Mouse (Mus musculus) MEL (cell line): ENCODE measurements at regions not wholly inside any gene's neighbourhood (a gene's known extent, or its start where the extent isn't known, plus 50 kb on each side); places are given as distances from the start of the nearest gene placed in this dataset.

Experiments used
- DNase-seq: peaks from one replicate; pipeline ENCODE4 v3.0.0; 2011; ENCODE audit warnings: low read depth, low spot score
- H3K27ac ChIP-seq: 2 replicates; pipeline ENCODE4 v1.5.1; 2012; ENCODE audit warnings: low read depth, mild to moderate bottlenecking, control low read depth, low read length, moderate library complexity; ENCODE audit not compliant: control insufficient read depth
- H3K27me3 ChIP-seq, 2 experiments: fragments of 150-350 bp in 1 of 2; sonication (generic) in 1 of 2; 2 replicates each; pipeline ENCODE4 v1.6.1; 2012; ENCODE audit warnings: low read length in 2 of 2, mild to moderate bottlenecking in 2 of 2, improper control_type of control experiment in 1 of 2, moderate library complexity in 1 of 2; ENCODE audit not compliant: insufficient read depth in 2 of 2, control insufficient read depth in 1 of 2
- H3K36me3 ChIP-seq, 2 experiments: 2 replicates each; pipeline ENCODE4 v1.6.1; 2012 to 2014; ENCODE audit warnings: low read length in 2 of 2, improper control_type of control experiment in 1 of 2, inconsistent platforms in 1 of 2, mild to moderate bottlenecking in 1 of 2; ENCODE audit not compliant: insufficient read depth in 2 of 2, control insufficient read depth in 1 of 2
- H3K4me1 ChIP-seq, 2 experiments: fragments of 150-350 bp in 1 of 2; sonication (generic) in 1 of 2; 2 replicates each; pipeline ENCODE4 v1.6.1; 2012; ENCODE audit warnings: low read length in 2 of 2, improper control_type of control experiment in 1 of 2, mild to moderate bottlenecking in 1 of 2; ENCODE audit not compliant: insufficient read depth in 2 of 2, control insufficient read depth in 1 of 2
- H3K4me3 ChIP-seq, 2 experiments: fragments of 150-350 bp in 1 of 2; sonication (generic) in 1 of 2; 2 replicates each; pipeline ENCODE4 v1.5.1; 2012; ENCODE audit warnings: low read depth in 2 of 2, low read length in 2 of 2, mild to moderate bottlenecking in 2 of 2, moderate library complexity in 2 of 2, control low read depth in 1 of 2, improper control_type of control experiment in 1 of 2; ENCODE audit not compliant: control insufficient read depth in 1 of 2, insufficient read depth in 1 of 2
- H3K79me2 ChIP-seq: 2 replicates; pipeline ENCODE4 v1.6.1; 2012; ENCODE audit warnings: mild to moderate bottlenecking, low read length, moderate library complexity; ENCODE audit not compliant: control insufficient read depth, poor library complexity, insufficient read depth
- H3K9ac ChIP-seq: 2 replicates; pipeline ENCODE4 v1.6.1; 2012; ENCODE audit warnings: low read depth, mild to moderate bottlenecking, control low read depth, low read length, moderate library complexity; ENCODE audit not compliant: control insufficient read depth, poor library complexity, severe bottlenecking
- H3K9me3 ChIP-seq: fragments of 150-350 bp; sonication (generic); replicated peaks from 2 replicates; pipeline ENCODE4 v1.6.1; 2012; ENCODE audit warnings: mild to moderate bottlenecking, low read length, improper control_type of control experiment, moderate library complexity; ENCODE audit not compliant: insufficient read depth
- ELF1 ChIP-seq: IDR thresholded peaks from 2 replicates; pipeline ENCODE4 v1.6.1; 2014; ENCODE audit warnings: low read depth, mild to moderate bottlenecking, inconsistent platforms, low read length, improper control_type of control experiment, moderate library complexity
- ETS1 ChIP-seq: IDR thresholded peaks from 2 replicates; pipeline ENCODE4 v1.6.1; 2012; ENCODE audit warnings: low read depth, mild to moderate bottlenecking, inconsistent platforms, low read length, improper control_type of control experiment, moderate library complexity
- HCFC1 ChIP-seq: IDR thresholded peaks from 2 replicates; pipeline ENCODE4 v1.6.1; 2012; ENCODE audit warnings: low read depth, mild to moderate bottlenecking, inconsistent platforms, low read length, improper control_type of control experiment, moderate library complexity
- JUND ChIP-seq: IDR thresholded peaks from 2 replicates; pipeline ENCODE4 v1.6.1; 2011; ENCODE audit warnings: low read depth, mild to moderate bottlenecking, improper control_type of control experiment, low read length
- KAT2A ChIP-seq: conservative IDR thresholded peaks from 2 replicates; pipeline ENCODE4 v1.6.1; 2012; ENCODE audit warnings: low read depth, low read length, improper control_type of control experiment, inconsistent platforms
- MAFK ChIP-seq: IDR thresholded peaks from 2 replicates; pipeline ENCODE4 v1.6.1; 2011; ENCODE audit warnings: low read depth, mild to moderate bottlenecking, low read length, improper control_type of control experiment, borderline replicate concordance
- MAX ChIP-seq: IDR thresholded peaks from 2 replicates; pipeline ENCODE4 v1.6.1; 2011; ENCODE audit warnings: low read length, improper control_type of control experiment
- MAZ ChIP-seq: IDR thresholded peaks from 2 replicates; pipeline ENCODE4 v1.6.1; 2012; ENCODE audit warnings: low read depth, mild to moderate bottlenecking, inconsistent platforms, low read length, improper control_type of control experiment
- MEF2A ChIP-seq: IDR thresholded peaks from 2 replicates; pipeline ENCODE4 v1.6.1; 2014; ENCODE audit warnings: low read depth, mild to moderate bottlenecking, inconsistent platforms, low read length, improper control_type of control experiment; ENCODE audit not compliant: poor library complexity, insufficient replicate concordance, severe bottlenecking; ENCODE audit errors: extremely low read depth
- NRF1 ChIP-seq: IDR thresholded peaks from 2 replicates; pipeline ENCODE4 v1.6.1; 2014; ENCODE audit warnings: low read depth, mild to moderate bottlenecking, inconsistent platforms, low read length, improper control_type of control experiment, moderate library complexity; ENCODE audit not compliant: poor library complexity, insufficient read depth, severe bottlenecking
- RCOR1 ChIP-seq: IDR thresholded peaks from 2 replicates; pipeline ENCODE4 v1.6.1; 2012; ENCODE audit warnings: low read depth, mild to moderate bottlenecking, inconsistent platforms, low read length, improper control_type of control experiment
- SIN3A ChIP-seq: IDR thresholded peaks from 2 replicates; pipeline ENCODE4 v1.6.1; 2012; ENCODE audit warnings: low read length, improper control_type of control experiment, inconsistent platforms
- SMC3 ChIP-seq: IDR thresholded peaks from 2 replicates; pipeline ENCODE4 v1.6.1; 2011; ENCODE audit warnings: low read depth, low read length, improper control_type of control experiment
- TAL1 ChIP-seq: IDR thresholded peaks from 2 replicates; pipeline ENCODE4 v1.6.1; 2012; ENCODE audit warnings: mild to moderate bottlenecking, inconsistent platforms, low read length, moderate library complexity, mixed read lengths
- TBP ChIP-seq: IDR thresholded peaks from 2 replicates; pipeline ENCODE4 v1.8.0; 2011; ENCODE audit warnings: low read depth, low read length, improper control_type of control experiment
- USF1 ChIP-seq: IDR thresholded peaks from 2 replicates; pipeline ENCODE4 v1.6.1; 2014; ENCODE audit warnings: low read depth, mild to moderate bottlenecking, inconsistent platforms, low read length, improper control_type of control experiment, moderate library complexity
- ZKSCAN1 ChIP-seq: IDR thresholded peaks from 2 replicates; pipeline ENCODE4 v1.6.1; 2012; ENCODE audit warnings: low read depth, mild to moderate bottlenecking, inconsistent platforms, low read length, improper control_type of control experiment, moderate library complexity

GRCm38 (mm10) chr3:66758141-66758540 lies 223.0 kb upstream of the Rsrc1 start:
- no peak for DNase-seq
- H3K4me1 ChIP-seq, result no peaks in the 10 kb centered on the region
- H3K4me3 ChIP-seq, result no peak overlapping the region
- H3K27ac ChIP-seq, result no peak overlapping the region
- H3K9ac ChIP-seq, result no peak overlapping the region
- no peaks in the 10 kb centered on the region for H3K36me3 ChIP-seq
- no peaks in the 10 kb centered on the region for H3K79me2 ChIP-seq
- H3K9me3 ChIP-seq, result no peaks in the 10 kb centered on the region
- TF ChIP-seq USF1, result no peak
- no peak for TF ChIP-seq KAT2A
- no peak for TF ChIP-seq SMC3
- TF ChIP-seq SIN3A, result no peak
- TF ChIP-seq MAZ, result no peak
- no peak for TF ChIP-seq TBP
- TF ChIP-seq NRF1, result no peak
- no peak for TF ChIP-seq MAFK
- TF ChIP-seq HCFC1, result no peak
- TF ChIP-seq ZKSCAN1, result no peak
- H3K27me3 ChIP-seq, result peaks cover 0 to 2% of the 10 kb centered on the region in 2 experiments; a peak in 2 of 4 replicates

GRCm38 (mm10) chr3:66759841-66760240 lies 221.3 kb upstream of the Rsrc1 start:
- Histone ChIP-seq H3K9ac (no peak overlapping the region), H3K4me3 (no peak overlapping the region), H3K27me3 (peaks cover 0 to 2% of the 10 kb centered on the region in 2 experiments; a peak in 2 of 4 replicates), H3K36me3 (no peaks in the 10 kb centered on the region), H3K9me3 (no peaks in the 10 kb centered on the region), H3K79me2 (no peaks in the 10 kb centered on the region), H3K4me1 (no peaks in the 10 kb centered on the region), H3K27ac (no peak overlapping the region)
- DNase-seq, result no peak
- TF ChIP-seq ETS1, result no peak
- no peak for TF ChIP-seq HCFC1
- TF ChIP-seq TAL1, result no peak
- no peak for TF ChIP-seq SIN3A
- no peak for TF ChIP-seq ELF1
- TF ChIP-seq MAX, result no peak
- TF ChIP-seq MEF2A, result no peak
- TF ChIP-seq RCOR1, result no peak
- no peak for TF ChIP-seq NRF1
- TF ChIP-seq JUND, result no peak
- TF ChIP-seq ZKSCAN1, result no peak
